Mouse (Mus musculus): ENCODE measurements at regions not wholly inside any gene's neighbourhood (a gene's known extent, or its start where the extent isn't known, plus 50 kb on each side); places are given as distances from the start of the nearest gene placed in this dataset.

DNA sequence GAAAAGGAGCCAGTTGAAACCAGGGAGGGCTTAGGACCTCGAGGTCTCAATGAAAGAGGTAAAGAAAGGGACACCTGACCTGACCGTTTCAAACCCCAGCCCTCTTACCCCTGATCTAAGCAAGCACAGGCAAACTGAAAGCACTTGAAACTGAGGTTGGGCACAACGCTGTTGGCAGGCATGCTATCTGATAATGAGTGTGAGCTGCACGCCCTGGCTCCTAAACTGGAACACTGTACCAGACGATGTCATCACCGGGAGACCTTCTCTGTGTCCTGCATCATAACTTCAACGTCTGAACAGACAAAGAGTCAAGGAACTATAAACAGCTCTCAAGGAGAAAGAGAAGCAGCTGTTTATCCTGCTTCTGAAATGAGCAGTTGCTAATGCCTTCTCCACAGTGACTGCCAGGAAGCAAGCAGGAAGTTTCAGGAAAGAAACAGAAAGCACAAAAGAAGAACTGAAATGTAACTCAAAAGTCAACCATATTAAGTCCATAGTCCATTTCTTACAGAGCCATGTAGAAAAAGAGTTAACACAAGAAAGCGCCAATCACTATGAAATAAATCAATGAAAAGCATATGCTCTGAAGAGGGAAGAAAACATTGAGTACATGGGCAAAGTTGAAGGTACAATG lies 301.3 kb downstream of the Epha4 start:
- no peak for TF ChIP-seq ZNF384 (IDR thresholded peaks at IDR 0.05; ENCODE audit: low read depth, low read length)
- TF ChIP-seq CHD2 (IDR thresholded peaks at IDR 0.05; ENCODE audit: low read depth, low read length) = no peak
- no peak for TF ChIP-seq MAFK (IDR thresholded peaks at IDR 0.05; ENCODE audit: insufficient read depth, low read depth, low read length)

Data from ES-E14 (cell line).